Mouse (Mus musculus): ENCODE results near the gene Usp6nl. TPM values are rescaled to one million over a fixed set of nuclear protein-coding genes. Genes with fewer than 3 reads are reported as not detected.
A peak's percentile ranks its signal among the peaks of the same experiment; 100 is the strongest.

The Usp6nl gene
- polyA plus RNA-seq, 1 experiment from 2014 or later, result 9.4 TPM

- H3K4me2 ChIP-seq, result peak overlapping the region; percentile 42
- no peak overlapping the region for H3K4me3 ChIP-seq (replicated peaks)
- 63% methylated on average over 4 of the region's 4 CpGs for WGBS
- no peak overlapping the region for H3K9ac ChIP-seq
- ATAC-seq (replicated peaks; ENCODE audit: low FRiP score), result no peak
- H3K27ac ChIP-seq, result no peak overlapping the region
- peaks cover 46% of the 10 kb centered on the region for H3K4me1 ChIP-seq
- H3K36me3 ChIP-seq, result no peaks in the 10 kb centered on the region
- H3K9me3 ChIP-seq (replicated peaks), result no peaks in the 10 kb centered on the region
- no peaks in the 10 kb centered on the region for H3K27me3 ChIP-seq
These were observed 30.6 kb downstream of the Usp6nl start for GRCm38 (mm10) chr2:6353060-6353459.

GRCm38 (mm10) chr2:6357306-6357705 lies 34.8 kb downstream of the Usp6nl start:
- no peak overlapping the region for H3K4me3 ChIP-seq (replicated peaks)
- no peak overlapping the region for H3K27ac ChIP-seq
- H3K27me3 ChIP-seq, result no peaks in the 10 kb centered on the region
- peaks cover 34% of the 10 kb centered on the region for H3K4me1 ChIP-seq
- H3K36me3 ChIP-seq, result no peaks in the 10 kb centered on the region
- H3K9ac ChIP-seq, result no peak overlapping the region
- 98% methylated on average over 7 of the region's 7 CpGs for WGBS
- H3K4me2 ChIP-seq, result no peak overlapping the region
- no peaks in the 10 kb centered on the region for H3K9me3 ChIP-seq (replicated peaks)
- ATAC-seq (replicated peaks; ENCODE audit: low FRiP score), result no peak

DNA sequence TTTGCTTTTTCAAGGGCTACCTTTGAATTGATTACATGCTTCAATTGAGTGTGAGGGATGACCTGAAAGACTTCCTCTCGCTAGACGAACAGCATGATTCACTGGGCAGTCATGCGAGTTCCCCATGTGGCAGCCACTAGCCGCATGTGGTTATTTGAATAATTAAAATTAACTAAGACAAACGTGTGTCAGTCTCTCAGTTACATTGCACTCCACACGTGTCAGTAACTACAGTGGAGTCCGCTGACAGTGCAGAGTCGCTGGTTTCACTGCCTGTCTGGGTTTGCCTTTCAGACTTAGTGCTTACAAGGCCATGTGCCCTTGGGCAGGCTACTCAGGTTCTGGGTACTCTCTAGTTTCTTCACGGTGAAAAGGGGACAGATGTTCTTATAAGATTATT lies 37.2 kb downstream of the Usp6nl start:
- no peak overlapping the region for H3K4me2 ChIP-seq
- 43% methylated on average over 9 of the region's 9 CpGs for WGBS
- no peak overlapping the region for H3K4me3 ChIP-seq (replicated peaks)
- peaks cover 39% of the 10 kb centered on the region for H3K4me1 ChIP-seq
- H3K9me3 ChIP-seq (replicated peaks), result no peaks in the 10 kb centered on the region
- no peaks in the 10 kb centered on the region for H3K27me3 ChIP-seq
- 0 out of 2 replicates have a peak, but pooled peaks have one; percentile 29 for ATAC-seq (replicated peaks; ENCODE audit: low FRiP score)
- no peaks in the 10 kb centered on the region for H3K36me3 ChIP-seq
- no peak overlapping the region for H3K9ac ChIP-seq
- H3K27ac ChIP-seq, result 0 out of 2 replicates have a peak overlapping the region, but pooled peaks have one; percentile 37

- no peaks in the 10 kb centered on the region for H3K27me3 ChIP-seq
- peak; percentile 59; the same call in 1 of the 2 replicates for ATAC-seq (replicated peaks; ENCODE audit: low FRiP score)
- H3K9ac ChIP-seq, result 0 out of 2 replicates have a peak overlapping the region, but pooled peaks have one; percentile 2
- H3K4me1 ChIP-seq, result peaks cover 52% of the 10 kb centered on the region
- H3K36me3 ChIP-seq, result no peaks in the 10 kb centered on the region
- H3K4me2 ChIP-seq, result peak overlapping the region; percentile 24
- no peak overlapping the region for H3K4me3 ChIP-seq (replicated peaks)
- peak overlapping the region; percentile 2; the same call in 1 of the 2 replicates for H3K27ac ChIP-seq
- 25% methylated on average over 13 of the region's 13 CpGs for WGBS
- no peaks in the 10 kb centered on the region for H3K9me3 ChIP-seq (replicated peaks)
These were observed 40.7 kb downstream of the Usp6nl start for GRCm38 (mm10) chr2:6363126-6363525.

DNA sequence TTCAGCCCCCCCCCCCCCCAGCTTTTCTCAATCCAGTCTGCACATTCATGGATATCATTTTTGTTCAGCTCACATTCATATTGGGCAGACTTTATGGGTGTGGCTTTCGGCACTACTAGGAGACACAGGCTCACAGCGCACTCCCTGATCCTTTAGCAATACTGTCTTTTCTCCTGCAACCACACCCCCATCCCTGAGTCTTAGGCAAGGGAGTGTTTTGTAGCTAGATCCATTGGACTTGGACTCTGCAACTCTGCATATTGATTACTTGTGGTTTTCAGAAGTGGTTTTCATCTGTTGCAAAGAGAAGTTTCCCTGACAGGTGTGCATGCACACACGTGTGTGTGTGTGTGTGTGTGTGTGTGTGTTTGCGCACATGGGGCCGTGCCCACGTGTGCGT lies 41.5 kb downstream of the Usp6nl start:
- no peak overlapping the region for H3K9ac ChIP-seq
- peaks cover 47% of the 10 kb centered on the region for H3K4me1 ChIP-seq
- H3K27me3 ChIP-seq, result no peaks in the 10 kb centered on the region
- WGBS, result 89% methylated on average over 7 of the region's 7 CpGs
- no peak overlapping the region for H3K27ac ChIP-seq
- H3K9me3 ChIP-seq (replicated peaks), result no peaks in the 10 kb centered on the region
- ATAC-seq (replicated peaks; ENCODE audit: low FRiP score), result no peak
- no peaks in the 10 kb centered on the region for H3K36me3 ChIP-seq
- H3K4me3 ChIP-seq (replicated peaks), result no peak overlapping the region
- H3K4me2 ChIP-seq, result no peak overlapping the region

DNA sequence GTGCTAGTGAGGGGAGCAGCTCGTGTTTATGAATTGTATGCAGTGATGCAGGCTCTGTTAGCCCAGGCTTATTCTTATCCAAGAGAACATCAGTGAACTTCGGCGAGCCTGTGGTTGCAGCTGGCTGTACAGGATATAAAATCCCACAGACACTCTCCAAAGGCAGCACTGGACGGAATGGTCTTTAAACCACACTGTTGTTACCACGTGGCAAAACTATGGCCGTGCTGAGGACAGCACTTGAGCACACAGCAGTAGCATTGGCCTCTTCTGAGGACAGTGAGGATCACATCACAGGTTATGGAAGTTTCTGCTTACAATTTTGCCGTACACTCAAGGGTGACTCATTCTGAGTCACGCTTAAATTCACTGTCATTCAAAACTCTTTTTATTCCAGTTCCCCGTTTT lies 44.1 kb downstream of the Usp6nl start:
- H3K4me1 ChIP-seq, result peaks cover 44% of the 10 kb centered on the region
- no peaks in the 10 kb centered on the region for H3K9me3 ChIP-seq (replicated peaks)
- H3K9ac ChIP-seq, result no peak overlapping the region
- no peak for ATAC-seq (replicated peaks; ENCODE audit: low FRiP score)
- H3K27me3 ChIP-seq, result no peaks in the 10 kb centered on the region
- no peak overlapping the region for H3K4me2 ChIP-seq
- peak overlapping the region; percentile 1; the same call in 1 of the 2 replicates for H3K27ac ChIP-seq
- no peaks in the 10 kb centered on the region for H3K36me3 ChIP-seq
- no peak overlapping the region for H3K4me3 ChIP-seq (replicated peaks)
- WGBS, result 60% methylated on average over 9 of the region's 9 CpGs

GRCm38 (mm10) chr2:6366973-6367372 lies 44.5 kb downstream of the Usp6nl start:
- no peak overlapping the region for H3K9ac ChIP-seq
- ATAC-seq (replicated peaks; ENCODE audit: low FRiP score), result no peak
- peaks cover 45% of the 10 kb centered on the region for H3K4me1 ChIP-seq
- no peaks in the 10 kb centered on the region for H3K9me3 ChIP-seq (replicated peaks)
- no peak overlapping the region for H3K27ac ChIP-seq
- H3K36me3 ChIP-seq, result no peaks in the 10 kb centered on the region
- no peak overlapping the region for H3K4me2 ChIP-seq
- WGBS, result 72% methylated on average over 6 of the region's 6 CpGs
- no peaks in the 10 kb centered on the region for H3K27me3 ChIP-seq
- H3K4me3 ChIP-seq (replicated peaks), result no peak overlapping the region

- Histone ChIP-seq H3K9me3 (replicated peaks) (no peaks in the 10 kb centered on the region), H3K27ac (no peak overlapping the region), H3K4me3 (replicated peaks) (no peak overlapping the region), H3K4me2 (no peak overlapping the region), H3K27me3 (no peaks in the 10 kb centered on the region), H3K36me3 (no peaks in the 10 kb centered on the region), H3K4me1 (peaks cover 45% of the 10 kb centered on the region), H3K9ac (no peak overlapping the region)
- ATAC-seq (replicated peaks; ENCODE audit: low FRiP score), result no peak
- 77% methylated on average over 6 of the region's 6 CpGs for WGBS
These were observed 45.0 kb downstream of the Usp6nl start for GRCm38 (mm10) chr2:6367497-6367896.

DNA sequence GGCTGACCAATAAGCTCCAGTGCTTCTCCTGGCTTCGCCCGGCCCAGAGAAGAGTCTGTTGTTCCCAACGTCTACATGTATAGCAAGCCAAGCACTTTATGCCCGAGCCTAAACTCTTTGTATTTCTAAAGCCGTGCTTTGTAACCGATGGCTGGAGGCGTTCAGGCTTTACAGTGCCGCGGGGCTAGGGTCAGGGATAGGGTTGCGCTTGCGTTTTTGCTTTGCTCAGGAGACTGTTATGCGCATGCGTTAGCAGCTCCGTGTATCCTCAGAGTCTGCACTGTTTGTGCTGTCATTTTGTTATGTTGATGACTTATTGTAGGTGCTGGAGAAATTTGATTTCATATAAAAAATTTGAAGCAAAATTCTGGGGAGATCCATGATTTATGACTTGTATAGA lies 51.7 kb downstream of the Usp6nl start:
- no peaks in the 10 kb centered on the region for H3K27me3 ChIP-seq
- H3K4me2 ChIP-seq, result no peak overlapping the region
- no peak overlapping the region for H3K9ac ChIP-seq
- H3K4me3 ChIP-seq (replicated peaks), result no peak overlapping the region
- ATAC-seq (replicated peaks; ENCODE audit: low FRiP score), result 0 out of 2 replicates have a peak, but pooled peaks have one; percentile 50
- no peak overlapping the region for H3K27ac ChIP-seq
- no peaks in the 10 kb centered on the region for H3K9me3 ChIP-seq (replicated peaks)
- H3K4me1 ChIP-seq, result peaks cover 45% of the 10 kb centered on the region
- H3K36me3 ChIP-seq, result no peaks in the 10 kb centered on the region
- 65% methylated on average over 14 of the region's 14 CpGs for WGBS

DNA sequence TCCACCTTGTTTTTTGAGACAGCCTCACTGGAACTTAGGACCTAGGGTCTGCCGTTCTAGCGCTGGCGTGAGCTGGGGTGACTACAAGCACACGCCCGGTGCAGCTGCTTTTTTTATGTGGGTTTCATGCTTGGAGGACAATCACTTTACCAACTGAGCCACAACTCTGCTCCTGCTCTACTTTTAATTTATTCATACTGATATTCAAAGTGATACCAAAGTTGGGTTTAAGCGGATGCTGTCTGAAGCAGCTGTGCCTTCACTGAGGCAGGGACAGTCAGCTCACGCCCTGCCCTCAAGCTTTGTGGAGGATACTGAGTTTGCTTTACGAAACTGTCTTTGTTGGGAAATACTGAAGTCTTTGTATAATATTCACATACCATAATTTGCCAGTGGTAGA lies 53.6 kb downstream of the Usp6nl start:
- Histone ChIP-seq H3K27me3 (no peaks in the 10 kb centered on the region), H3K4me2 (no peak overlapping the region), H3K4me3 (replicated peaks) (no peak overlapping the region), H3K27ac (no peak overlapping the region), H3K9ac (no peak overlapping the region), H3K36me3 (no peaks in the 10 kb centered on the region), H3K9me3 (replicated peaks) (no peaks in the 10 kb centered on the region), H3K4me1 (peaks cover 50% of the 10 kb centered on the region)
- 75% methylated on average over 8 of the region's 8 CpGs for WGBS
- ATAC-seq (replicated peaks; ENCODE audit: low FRiP score), result no peak

DNA sequence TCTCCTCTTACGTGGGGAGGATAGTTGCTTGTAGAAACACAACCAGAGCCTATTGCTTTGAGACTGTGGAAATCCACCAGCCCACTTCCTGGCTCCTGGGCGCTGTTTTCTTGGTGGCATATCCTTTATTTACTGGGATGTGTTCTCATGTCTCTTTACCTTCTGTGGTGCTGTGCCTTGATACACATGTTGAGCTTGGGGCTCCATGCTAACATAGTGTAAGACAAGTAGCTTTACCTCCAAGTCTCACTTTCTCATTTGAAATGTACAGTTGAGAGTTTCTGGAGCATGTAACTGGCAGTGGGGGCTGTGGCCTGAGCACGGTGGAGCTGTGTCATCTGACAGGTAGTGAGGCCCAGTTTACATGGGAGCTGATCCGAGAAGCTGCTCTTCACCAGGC lies 54.5 kb downstream of the Usp6nl start:
- 47% methylated on average over 4 of the region's 4 CpGs for WGBS
- Histone ChIP-seq H3K27ac (peak overlapping the region; percentile 60; the same call in 1 of the 2 replicates), H3K4me2 (no peak overlapping the region), H3K4me3 (replicated peaks) (no peak overlapping the region), H3K9me3 (replicated peaks) (no peaks in the 10 kb centered on the region), H3K36me3 (no peaks in the 10 kb centered on the region), H3K4me1 (peaks cover 47% of the 10 kb centered on the region), H3K9ac (no peak overlapping the region), H3K27me3 (no peaks in the 10 kb centered on the region)
- ATAC-seq (replicated peaks; ENCODE audit: low FRiP score), result no peak

GRCm38 (mm10) chr2:6378590-6379205 lies 56.2 kb downstream of the Usp6nl start:
- Histone ChIP-seq H3K4me2 (no peak overlapping the region), H3K4me1 (peaks cover 51% of the 10 kb centered on the region), H3K36me3 (no peaks in the 10 kb centered on the region), H3K27ac (0 out of 2 replicates have a peak overlapping the region, but pooled peaks have one; percentile 4), H3K9me3 (replicated peaks) (no peaks in the 10 kb centered on the region), H3K9ac (no peak overlapping the region), H3K27me3 (no peaks in the 10 kb centered on the region), H3K4me3 (replicated peaks) (no peak overlapping the region)
- no peak for ATAC-seq (replicated peaks; ENCODE audit: low FRiP score)
- 61% methylated on average over 8 of the region's 8 CpGs for WGBS

GRCm38 (mm10) chr2:6379731-6380212 lies 57.3 kb downstream of the Usp6nl start:
- Histone ChIP-seq H3K4me3 (replicated peaks) (no peak overlapping the region), H3K27ac (no peak overlapping the region), H3K9ac (no peak overlapping the region), H3K36me3 (no peaks in the 10 kb centered on the region), H3K4me2 (no peak overlapping the region), H3K27me3 (no peaks in the 10 kb centered on the region), H3K9me3 (replicated peaks) (no peaks in the 10 kb centered on the region), H3K4me1 (peaks cover 58% of the 10 kb centered on the region)
- 77% methylated on average over 8 of the region's 8 CpGs for WGBS
- ATAC-seq (replicated peaks; ENCODE audit: low FRiP score), result no peak

Data from kidney, embryonic 15.5 days (tissue).